Mouse (Mus musculus): ENCODE data around the gene Fads1. TPM values are rescaled to one million over a fixed set of nuclear protein-coding genes. Genes with fewer than 3 reads are reported as not detected.

The Fads1 gene
- polyA plus RNA-seq, 1 experiment from 2014 or later = 154 TPM

- no peak overlapping the region for H3K4me3 ChIP-seq (ENCODE audit: low read length)
- no peaks in the 10 kb centered on the region for H3K27me3 ChIP-seq (replicated peaks; ENCODE audit: control insufficient read depth, insufficient read depth, low read length)
- no peaks in the 10 kb centered on the region for H3K9me3 ChIP-seq (ENCODE audit: control insufficient read depth, low read length)
- H3K4me2 ChIP-seq (ENCODE audit: low read depth, low read length) = no peak overlapping the region
- ATAC-seq = no peak
- WGBS = 52% methylated on average over 9 of the region's 9 CpGs
- no peaks in the 10 kb centered on the region for H3K36me3 ChIP-seq (ENCODE audit: control insufficient read depth, insufficient read depth, low read length)
- H3K9ac ChIP-seq (ENCODE audit: low read depth, low read length) = no peak overlapping the region
- peaks cover 34% of the 10 kb centered on the region for H3K4me1 ChIP-seq (ENCODE audit: control insufficient read depth, insufficient read depth, low read length)
- H3K27ac ChIP-seq (ENCODE audit: low read length) = no peak overlapping the region; the same call in 1 of the 2 replicates
Observed at GRCm38 (mm10) chr19:10232327-10233017, 49.8 kb downstream of the Fads1 start.

- Histone ChIP-seq H3K4me3 (ENCODE audit: low read length) (no peak overlapping the region), H3K36me3 (ENCODE audit: control insufficient read depth, insufficient read depth, low read length) (no peaks in the 10 kb centered on the region), H3K27me3 (replicated peaks; ENCODE audit: control insufficient read depth, insufficient read depth, low read length) (no peaks in the 10 kb centered on the region), H3K4me2 (ENCODE audit: low read depth, low read length) (peak overlapping the region; percentile 38), H3K4me1 (ENCODE audit: control insufficient read depth, insufficient read depth, low read length) (peaks cover 40% of the 10 kb centered on the region), H3K9me3 (ENCODE audit: control insufficient read depth, low read length) (no peaks in the 10 kb centered on the region), H3K9ac (ENCODE audit: low read depth, low read length) (peak overlapping the region; percentile 17; the same call in 1 of the 2 replicates), H3K27ac (ENCODE audit: low read length) (peak overlapping the region; percentile 78)
- WGBS = 58% methylated on average over 9 of the region's 9 CpGs
- ATAC-seq = peak; percentile 81
Observed at GRCm38 (mm10) chr19:10235784-10236565, 53.3 kb downstream of the Fads1 start.

- 31% methylated on average over 3 of the region's 3 CpGs for WGBS
- Histone ChIP-seq H3K4me1 (ENCODE audit: control insufficient read depth, insufficient read depth, low read length) (peaks cover 24% of the 10 kb centered on the region), H3K27me3 (replicated peaks; ENCODE audit: control insufficient read depth, insufficient read depth, low read length) (no peaks in the 10 kb centered on the region), H3K27ac (ENCODE audit: low read length) (peak overlapping the region; percentile 55), H3K36me3 (ENCODE audit: control insufficient read depth, insufficient read depth, low read length) (no peaks in the 10 kb centered on the region), H3K4me2 (ENCODE audit: low read depth, low read length) (peak overlapping the region; percentile 67), H3K9ac (ENCODE audit: low read depth, low read length) (peak overlapping the region; percentile 49), H3K4me3 (ENCODE audit: low read length) (peak overlapping the region; percentile 62; the same call in 1 of the 2 replicates), H3K9me3 (ENCODE audit: control insufficient read depth, low read length) (no peaks in the 10 kb centered on the region)
- peak; percentile 34 for ATAC-seq
Observed at GRCm38 (mm10) chr19:10238477-10238876, 55.8 kb downstream of the Fads1 start.

- Histone ChIP-seq H3K27ac (ENCODE audit: low read length) (peak overlapping the region; percentile 55), H3K4me2 (ENCODE audit: low read depth, low read length) (peak overlapping the region; percentile 67), H3K27me3 (replicated peaks; ENCODE audit: control insufficient read depth, insufficient read depth, low read length) (no peaks in the 10 kb centered on the region), H3K4me3 (ENCODE audit: low read length) (peak overlapping the region; percentile 62), H3K9me3 (ENCODE audit: control insufficient read depth, low read length) (no peaks in the 10 kb centered on the region), H3K4me1 (ENCODE audit: control insufficient read depth, insufficient read depth, low read length) (peaks cover 21% of the 10 kb centered on the region), H3K36me3 (ENCODE audit: control insufficient read depth, insufficient read depth, low read length) (no peaks in the 10 kb centered on the region), H3K9ac (ENCODE audit: low read depth, low read length) (peak overlapping the region; percentile 83)
- 32% methylated on average over 2 of the region's 2 CpGs for WGBS
- no peak for ATAC-seq
Observed at GRCm38 (mm10) chr19:10239419-10239818, 56.7 kb downstream of the Fads1 start.

- 2% methylated on average over 26 of the region's 26 CpGs for WGBS
Observed at GRCm38 (mm10) chr19:10239975-10240653, 57.4 kb downstream of the Fads1 start.

GRCm38 (mm10) chr19:10240654-10241305 lies 58.1 kb downstream of the Fads1 start, which contains the start of gene Myrf:
Gene Myrf, minus strand, starts transcription at chr19:10240748.
- WGBS = 7% methylated on average over 43 of the region's 43 CpGs
- no peaks in the 10 kb centered on the region for H3K9me3 ChIP-seq (ENCODE audit: control insufficient read depth, low read length)
- peak; percentile 78 for ATAC-seq
- peak within 1 kb of the TSS; percentile 62 for H3K4me3 ChIP-seq (ENCODE audit: low read length)
- H3K27me3 ChIP-seq (replicated peaks; ENCODE audit: control insufficient read depth, insufficient read depth, low read length) = no peaks in the 10 kb centered on the region
- peaks cover 17% of the 10 kb centered on the region; the same call in 1 of the 2 replicates for H3K4me1 ChIP-seq (ENCODE audit: control insufficient read depth, insufficient read depth, low read length)
- peak within 1 kb of the TSS; percentile 14 for H3K27ac ChIP-seq (ENCODE audit: low read length)
- H3K4me2 ChIP-seq (ENCODE audit: low read depth, low read length) = peak within 1 kb of the TSS; percentile 67
- H3K9ac ChIP-seq (ENCODE audit: low read depth, low read length) = peak within 1 kb of the TSS; percentile 83
- no peaks in the 10 kb centered on the region for H3K36me3 ChIP-seq (ENCODE audit: control insufficient read depth, insufficient read depth, low read length)

More at GRCm38 (mm10) chr19:10239975-10240653, 57.4 kb downstream of the Fads1 start:
- H3K4me1 ChIP-seq (ENCODE audit: control insufficient read depth, insufficient read depth, low read length) = peaks cover 21% of the 10 kb centered on the region
- peak overlapping the region; percentile 83 for H3K9ac ChIP-seq (ENCODE audit: low read depth, low read length)
- H3K9me3 ChIP-seq (ENCODE audit: control insufficient read depth, low read length) = no peaks in the 10 kb centered on the region
- no peaks in the 10 kb centered on the region for H3K36me3 ChIP-seq (ENCODE audit: control insufficient read depth, insufficient read depth, low read length)
- peak overlapping the region; percentile 14 for H3K27ac ChIP-seq (ENCODE audit: low read length)
- H3K27me3 ChIP-seq (replicated peaks; ENCODE audit: control insufficient read depth, insufficient read depth, low read length) = no peaks in the 10 kb centered on the region
- peak overlapping the region; percentile 67 for H3K4me2 ChIP-seq (ENCODE audit: low read depth, low read length)
- no peak for ATAC-seq
- H3K4me3 ChIP-seq (ENCODE audit: low read length) = peak overlapping the region; percentile 62

- no peaks in the 10 kb centered on the region for H3K27me3 ChIP-seq (replicated peaks; ENCODE audit: control insufficient read depth, insufficient read depth, low read length)
- H3K9me3 ChIP-seq (ENCODE audit: control insufficient read depth, low read length) = no peaks in the 10 kb centered on the region
- no peak overlapping the region for H3K4me3 ChIP-seq (ENCODE audit: low read length)
- H3K4me1 ChIP-seq (ENCODE audit: control insufficient read depth, insufficient read depth, low read length) = peaks cover 24% of the 10 kb centered on the region
- H3K27ac ChIP-seq (ENCODE audit: low read length) = no peak overlapping the region
- H3K9ac ChIP-seq (ENCODE audit: low read depth, low read length) = no peak overlapping the region
- no peaks in the 10 kb centered on the region for H3K36me3 ChIP-seq (ENCODE audit: control insufficient read depth, insufficient read depth, low read length)
- H3K4me2 ChIP-seq (ENCODE audit: low read depth, low read length) = no peak overlapping the region
- WGBS = 32% methylated on average over 8 of the region's 8 CpGs
- no peak for ATAC-seq
Observed at GRCm38 (mm10) chr19:10242916-10243315, 60.2 kb downstream of the Fads1 start.

- Histone ChIP-seq H3K4me1 (ENCODE audit: control insufficient read depth, insufficient read depth, low read length) (peaks cover 21% of the 10 kb centered on the region), H3K4me3 (ENCODE audit: low read length) (no peak overlapping the region), H3K27ac (ENCODE audit: low read length) (no peak overlapping the region), H3K27me3 (replicated peaks; ENCODE audit: control insufficient read depth, insufficient read depth, low read length) (no peaks in the 10 kb centered on the region), H3K9me3 (ENCODE audit: control insufficient read depth, low read length) (no peaks in the 10 kb centered on the region), H3K9ac (ENCODE audit: low read depth, low read length) (no peak overlapping the region), H3K4me2 (ENCODE audit: low read depth, low read length) (no peak overlapping the region), H3K36me3 (ENCODE audit: control insufficient read depth, insufficient read depth, low read length) (no peaks in the 10 kb centered on the region)
- WGBS = 15% methylated on average over 3 of the region's 3 CpGs
- no peak for ATAC-seq
Observed at GRCm38 (mm10) chr19:10244183-10244582, 61.5 kb downstream of the Fads1 start.

Measured in intestine, embryonic 16.5 days (tissue).